Mouse (Mus musculus): ENCODE measurements around the gene Cyba.

Gene Cyba

GRCm38 (mm10) chr8:122432443-122433268 is at the start of gene Cyba:
Gene Cyba, minus strand, starts transcription at chr8:122432930.
- DNase-seq (ENCODE audit: low spot score in 2 of 2): peak; percentile 60 to 85

DNA sequence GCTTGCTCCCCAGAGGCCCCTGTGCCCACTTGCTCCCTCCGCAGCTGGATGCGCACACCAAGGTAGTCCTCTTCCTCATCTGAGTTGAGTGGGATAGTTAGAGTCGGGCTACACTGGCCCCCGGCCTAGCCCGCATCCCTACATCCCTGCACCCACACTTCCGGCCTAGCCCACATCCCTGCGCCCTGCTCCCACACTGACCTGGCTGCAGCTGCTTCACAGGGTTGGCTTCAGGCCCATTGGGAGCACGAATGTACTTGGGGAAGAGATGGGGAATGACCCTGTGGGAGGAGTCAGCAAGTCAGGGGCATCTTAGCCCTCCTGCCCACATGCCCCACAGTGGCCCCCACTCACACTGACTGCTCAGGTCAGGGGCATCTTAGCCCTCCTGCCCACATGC is 49.7 kb upstream of the Cyba start:
- no peak for DNase-seq (ENCODE audit: low spot score in 2 of 2)

DNA sequence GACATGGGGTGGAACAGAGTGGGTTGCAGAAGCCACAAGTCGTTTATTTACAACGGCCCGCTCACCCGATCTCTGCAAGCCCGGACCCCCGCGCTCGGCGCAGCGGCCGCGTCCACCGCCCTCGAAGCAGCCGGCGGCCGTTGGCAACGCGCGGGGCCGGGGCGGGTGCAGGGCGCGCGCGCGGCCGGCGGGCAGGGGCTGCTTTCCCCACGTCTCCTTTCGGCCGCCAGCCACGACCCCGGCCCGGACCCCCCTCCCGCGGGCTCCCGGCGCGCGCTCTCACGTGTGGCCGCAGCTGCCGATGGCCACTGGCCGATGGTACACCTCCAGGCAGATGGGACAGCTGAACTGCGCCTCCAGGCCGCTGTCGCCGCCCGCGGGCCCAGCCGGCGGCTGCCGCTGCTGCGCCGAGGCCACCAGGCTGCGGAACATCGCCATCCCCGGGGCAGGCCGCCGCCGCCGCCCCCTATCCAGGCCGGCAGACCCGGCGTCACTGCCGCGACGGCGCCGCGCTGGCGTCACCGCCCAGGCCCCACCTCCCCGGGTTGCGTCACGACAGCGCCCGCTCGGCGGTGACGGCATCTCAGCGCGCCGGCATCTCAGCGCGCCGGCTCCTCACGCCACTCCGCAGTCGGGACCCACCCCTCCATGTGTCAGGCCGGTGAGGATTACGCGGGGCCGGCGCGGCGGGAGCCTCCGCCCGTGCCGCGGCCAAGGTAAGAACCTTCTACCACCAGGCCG is 43.0 kb upstream of the Cyba start, which contains the start of the genes Rnf166 and Ctu2:
Rnf166 (minus strand) TSS at position 485 of the 741 bp plus-strand sequence.
Ctu2 (plus strand) TSS at position 564 of the 741 bp plus-strand sequence.
- DNase-seq (ENCODE audit: low spot score in 2 of 2): peak; percentile 94

- DNase-seq (ENCODE audit: low spot score in 2 of 2): peak; percentile 49 to 59
These were observed 42.3 kb upstream of the Cyba start for GRCm38 (mm10) chr8:122474951-122475560.

- DNase-seq (ENCODE audit: low spot score in 2 of 2): peak in 1 of 2 experiments; percentile 36
These were observed 41.2 kb upstream of the Cyba start for GRCm38 (mm10) chr8:122473911-122474421.

DNA sequence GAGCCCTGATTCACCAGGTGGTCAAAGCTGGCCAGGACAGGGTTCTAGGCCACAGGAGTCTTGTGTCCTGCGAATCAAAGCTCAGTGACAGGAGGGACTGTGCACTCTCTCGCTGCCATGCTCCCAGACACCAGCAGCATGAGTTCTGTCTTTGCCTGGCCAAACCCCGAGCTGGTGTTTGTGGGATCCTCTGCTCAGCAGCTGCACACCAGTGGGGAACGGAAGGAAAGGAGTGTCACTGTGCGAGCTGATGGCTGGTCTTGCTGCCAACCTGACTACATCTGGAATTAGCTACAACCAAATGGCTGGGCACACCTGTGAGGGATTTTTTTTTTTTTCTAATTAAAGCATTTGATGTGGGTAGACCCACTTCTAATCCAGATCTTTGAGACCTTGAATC is 38.0 kb upstream of the Cyba start:
- no peak for DNase-seq (ENCODE audit: low spot score in 2 of 2)

GRCm38 (mm10) chr8:122469965-122470364 is 37.2 kb upstream of the Cyba start:
- DNase-seq (ENCODE audit: low spot score in 2 of 2): peak in 1 of 2 experiments; percentile 35

DNA sequence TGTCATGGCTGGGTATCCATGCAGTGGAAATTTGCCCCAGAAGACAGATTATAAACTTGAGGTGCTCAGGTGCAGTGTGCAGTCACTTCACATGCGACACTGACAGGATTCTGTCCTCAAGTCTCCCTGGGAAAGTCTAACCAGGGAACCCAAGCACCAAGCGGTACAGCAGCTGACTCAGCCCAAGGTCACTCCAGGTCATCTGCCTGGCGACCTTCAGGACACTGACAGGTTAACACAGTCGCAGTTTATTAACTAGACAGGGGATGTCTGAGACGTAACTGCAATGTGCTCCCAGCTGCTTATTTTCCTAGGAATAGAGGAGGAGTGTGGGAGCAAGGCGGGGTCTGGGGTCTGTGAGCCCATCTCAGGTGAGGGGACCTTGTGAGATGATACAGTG is 36.7 kb upstream of the Cyba start:
- DNase-seq (ENCODE audit: low spot score in 2 of 2): no peak

- DNase-seq (ENCODE audit: low spot score in 2 of 2): no peak
These were observed 35.1 kb upstream of the Cyba start for GRCm38 (mm10) chr8:122467816-122468215.

DNA sequence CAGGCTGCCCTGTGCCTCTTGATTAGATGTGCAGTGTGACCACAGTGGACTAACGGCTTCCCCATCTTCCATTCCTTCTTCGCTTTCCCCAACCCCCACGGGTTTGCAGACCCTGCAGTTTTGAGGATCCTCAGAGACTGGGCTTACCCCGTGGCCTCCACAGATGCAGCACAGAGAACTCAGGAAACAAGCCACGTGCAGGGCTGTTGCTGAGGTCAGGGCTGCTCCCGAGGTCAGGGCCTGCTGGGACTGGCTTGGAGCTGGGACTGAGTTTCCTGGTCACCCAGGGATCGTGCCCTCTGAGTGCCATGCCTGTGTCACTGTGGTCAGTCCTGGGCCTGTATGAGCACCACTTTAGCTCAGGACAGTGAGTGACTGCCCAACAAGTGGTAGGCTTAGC is 32.3 kb upstream of the Cyba start:
- DNase-seq (ENCODE audit: low spot score in 2 of 2): no peak

- DNase-seq (ENCODE audit: low spot score in 2 of 2): no peak
These were observed 31.2 kb upstream of the Cyba start for GRCm38 (mm10) chr8:122463651-122464640.

GRCm38 (mm10) chr8:122462510-122462909 is 29.8 kb upstream of the Cyba start:
- no peak for DNase-seq (ENCODE audit: low spot score in 2 of 2)

GRCm38 (mm10) chr8:122461473-122462148 is 28.9 kb upstream of the Cyba start:
- DNase-seq (ENCODE audit: low spot score in 2 of 2): no peak

DNA sequence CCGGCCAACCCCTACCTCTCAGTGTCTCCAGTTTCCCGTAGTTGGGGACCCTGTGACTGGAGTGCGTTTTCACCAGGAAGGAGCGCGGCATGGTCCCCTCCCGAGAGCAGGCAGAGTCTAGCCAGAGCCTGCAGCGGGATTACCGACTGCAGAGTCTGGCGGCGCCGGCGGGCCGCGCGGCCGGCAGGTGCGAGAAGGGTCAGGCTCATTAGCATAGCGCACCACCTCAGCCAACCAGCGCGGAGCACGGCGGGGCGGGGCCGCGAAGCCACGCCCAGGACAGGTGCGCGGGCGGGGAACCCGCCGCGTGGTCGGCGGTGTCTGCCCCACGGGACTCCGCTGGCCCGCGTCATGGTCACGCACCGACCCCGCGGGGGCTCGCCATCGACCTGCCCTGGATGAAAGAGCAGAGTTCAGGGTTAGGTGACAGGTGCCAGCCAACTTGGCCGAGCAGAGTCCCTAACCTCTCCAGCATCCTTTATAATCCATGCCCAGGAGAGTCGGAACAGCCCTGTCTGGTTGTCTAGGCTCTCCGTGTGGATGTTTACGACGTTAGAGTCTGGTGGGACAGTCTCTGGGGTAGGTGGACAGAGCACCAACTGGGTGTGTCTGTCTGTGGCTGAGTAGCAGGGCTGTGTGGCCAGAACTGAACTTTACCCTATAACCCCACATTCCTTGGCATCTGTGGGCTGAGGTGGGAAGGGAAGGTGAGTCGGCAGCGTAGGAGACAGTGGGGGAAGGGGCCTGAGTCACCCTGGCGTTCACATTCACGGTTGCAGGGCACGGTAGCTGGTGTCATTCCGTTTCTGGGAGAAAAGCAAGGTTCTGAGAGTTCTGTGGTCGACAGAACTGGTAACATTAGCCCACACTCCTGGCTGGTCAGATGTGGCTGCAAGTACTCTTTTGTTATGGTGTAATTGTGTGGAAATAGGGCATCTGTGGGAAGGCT is 28.1 kb upstream of the Cyba start, which contains the start of gene Snai3:
Snai3 (minus strand) TSS at position 210 of the 949 bp plus-strand sequence.
- peak in 1 of 2 experiments; percentile 69 for DNase-seq (ENCODE audit: low spot score in 2 of 2)

GRCm38 (mm10) chr8:122459990-122460389 is 27.3 kb upstream of the Cyba start:
- DNase-seq (ENCODE audit: low spot score in 2 of 2): no peak

DNA sequence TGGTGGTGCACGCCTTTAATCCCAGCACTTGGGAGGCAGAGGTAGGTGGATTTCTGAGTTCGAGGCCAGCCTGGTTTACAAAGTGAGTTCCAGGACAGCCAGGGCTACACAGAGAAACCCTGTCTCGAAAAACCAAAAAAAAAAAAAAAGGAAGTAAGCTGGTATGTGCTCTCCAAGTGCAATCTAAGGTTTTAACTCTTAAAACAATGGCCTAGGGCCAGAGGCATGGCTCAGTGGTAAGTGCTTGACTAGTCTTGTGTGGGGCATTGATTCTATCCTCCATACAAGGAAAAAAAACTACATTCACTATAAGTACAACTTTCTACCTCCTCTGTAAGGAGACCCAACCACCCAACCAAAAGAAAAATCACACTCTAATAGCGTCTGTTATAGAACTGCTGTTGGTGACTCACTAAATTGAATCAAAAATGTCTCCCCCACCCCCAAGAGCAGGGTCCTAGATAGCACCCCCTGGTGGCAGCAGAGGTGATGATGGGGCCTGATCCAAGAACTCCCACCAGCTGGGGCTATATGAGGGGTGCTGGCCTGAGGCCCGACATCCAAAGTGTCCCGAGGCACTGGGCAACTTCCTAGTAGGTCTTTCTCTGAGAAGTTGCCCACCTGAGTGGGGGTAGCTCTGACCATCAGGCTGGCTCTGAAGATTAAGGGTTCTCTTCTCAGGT is 26.6 kb upstream of the Cyba start:
- DNase-seq (ENCODE audit: low spot score in 2 of 2): peak in 1 of 2 experiments; percentile 63

DNA sequence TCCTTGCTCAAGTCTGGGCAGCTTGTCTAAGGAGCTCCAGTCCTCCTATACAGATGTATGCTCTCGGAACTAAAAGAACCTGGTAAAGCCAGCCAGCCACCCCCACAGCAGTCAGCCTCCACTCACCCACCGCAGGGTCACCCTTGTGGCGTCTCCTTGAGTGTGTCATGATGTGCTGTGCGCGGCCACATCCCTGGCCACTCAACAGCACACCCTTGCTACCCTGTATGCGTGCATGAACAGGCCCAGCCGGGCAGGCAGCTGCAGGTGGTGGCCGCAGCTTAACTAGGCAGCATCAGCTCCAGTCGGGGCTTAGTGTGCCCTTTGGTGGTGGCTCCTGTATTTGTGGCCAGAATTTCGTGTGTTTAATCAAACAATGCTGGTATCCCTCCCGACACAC is 24.4 kb upstream of the Cyba start:
- DNase-seq (ENCODE audit: low spot score in 2 of 2): no peak

DNA sequence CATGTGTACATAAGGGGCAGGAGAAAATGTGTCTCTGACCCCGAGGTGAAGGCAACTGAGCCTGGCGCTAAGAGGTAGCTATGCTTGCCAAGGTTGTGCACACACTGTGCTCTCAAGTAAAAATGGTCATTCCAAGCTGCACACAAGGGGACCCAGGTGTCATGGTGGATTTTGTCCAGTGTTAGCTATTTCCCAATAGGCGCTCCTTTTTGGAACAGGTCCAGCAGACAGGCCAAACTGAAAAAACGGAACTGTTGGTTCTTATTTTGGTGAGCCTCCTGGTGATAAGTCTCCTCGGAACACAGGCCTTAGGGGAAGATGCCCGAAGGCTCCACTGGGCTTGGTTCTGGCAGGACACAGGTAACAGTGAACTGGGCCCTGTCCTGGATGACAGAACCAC is 21.7 kb upstream of the Cyba start:
- no peak for DNase-seq (ENCODE audit: low spot score in 2 of 2)
